Mouse (Mus musculus) fat pad, adult 2 months (tissue): ENCODE measurements around the gene Pus7l.

Source experiments
- DNase-seq: peaks from one replicate; pipeline ENCODE4 v3.0.0-alpha.2; 2011; ENCODE audit warnings: low read depth, low spot score; ENCODE audit errors: extremely low read depth

Gene Pus7l

DNA sequence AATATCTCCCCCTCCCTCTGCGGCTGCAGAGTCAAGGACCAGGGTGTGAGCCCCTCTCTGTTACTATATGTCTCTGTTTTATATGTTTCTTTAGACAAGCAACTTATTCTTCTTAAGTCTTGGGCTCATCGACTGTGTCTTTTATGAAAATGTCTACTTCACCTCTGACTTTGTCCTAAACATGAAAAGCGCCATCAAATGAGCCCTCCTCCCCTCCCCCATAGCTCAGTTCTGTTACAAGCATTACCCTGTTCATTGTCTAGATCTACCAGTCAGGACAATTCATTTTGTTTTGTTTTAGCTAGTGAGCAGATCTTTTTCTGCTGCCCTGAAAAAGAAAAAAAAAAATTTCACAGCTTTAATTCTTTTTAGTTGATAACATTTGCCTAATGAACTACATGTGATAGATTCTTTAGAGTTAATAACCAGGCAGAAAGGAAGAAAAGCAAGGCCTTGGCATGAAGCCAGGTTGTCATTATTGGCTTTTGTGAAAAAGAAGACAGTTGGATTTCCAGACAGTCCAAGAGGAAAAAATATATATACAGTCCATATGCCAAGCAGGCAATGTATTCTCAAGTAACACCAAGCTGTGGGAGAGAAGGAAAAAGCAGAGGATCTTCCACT is 63.7 kb downstream of the Pus7l start:
- DNase-seq: no peak

DNA sequence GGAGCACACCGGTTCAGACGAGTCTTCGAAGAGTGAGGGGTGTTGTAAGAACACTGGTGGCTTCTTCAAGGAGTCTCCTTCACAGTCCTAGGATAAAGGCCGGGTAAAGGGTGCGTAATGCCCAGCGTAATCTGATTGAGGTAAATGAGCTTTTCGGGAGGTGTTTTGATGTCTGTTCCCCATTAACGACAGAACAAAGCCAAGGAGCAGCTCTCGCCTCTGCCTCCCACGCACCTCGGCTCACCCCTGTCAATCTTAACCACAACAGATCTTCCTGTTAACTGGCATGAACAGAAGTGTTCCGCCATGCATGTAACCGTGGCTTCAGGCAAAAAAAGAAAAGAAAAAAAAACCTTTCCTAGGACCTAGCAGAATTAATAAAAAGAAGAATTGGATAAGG is 64.6 kb downstream of the Pus7l start:
- no peak for DNase-seq

DNA sequence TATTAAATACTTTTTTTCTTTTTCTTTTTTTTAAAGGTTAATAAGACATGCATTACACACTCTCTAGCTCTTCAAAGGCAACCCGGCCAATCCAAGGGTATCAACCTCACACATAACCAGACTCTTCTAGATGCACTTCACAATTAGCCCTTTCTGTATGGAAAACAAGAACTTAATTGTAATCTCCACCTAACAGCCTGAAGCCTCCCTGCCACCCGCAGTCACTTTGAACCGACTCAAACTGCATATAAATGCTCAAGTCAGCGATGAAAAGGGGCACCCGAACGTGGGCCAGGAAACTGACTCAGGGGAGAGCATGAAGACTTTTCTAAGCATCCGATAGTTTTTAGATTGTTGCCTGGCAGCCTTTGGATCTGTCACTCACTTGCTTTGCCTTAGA is 66.1 kb downstream of the Pus7l start:
- no peak for DNase-seq

DNA sequence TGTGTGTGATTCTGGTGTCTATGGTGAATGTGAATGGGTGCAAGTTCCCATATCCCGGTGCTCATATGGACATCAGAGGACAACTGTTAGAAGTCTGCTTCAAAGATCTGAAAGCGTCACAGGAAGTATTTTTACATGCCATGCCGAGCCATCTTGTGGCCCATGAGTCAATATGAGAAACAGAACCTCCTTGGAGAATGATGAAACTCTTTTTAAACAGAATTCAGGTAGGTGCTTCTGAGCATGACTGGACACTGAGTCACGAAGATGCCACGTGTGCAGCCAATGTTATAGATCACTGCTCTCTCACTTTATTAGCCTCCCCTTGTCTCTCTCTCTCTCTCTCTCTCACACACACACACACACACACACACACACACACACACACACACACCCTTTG is 67.4 kb downstream of the Pus7l start:
- no peak for DNase-seq
